Mouse (Mus musculus) liver (tissue): ENCODE results near the gene Rps9.
A peak's percentile ranks its signal among the peaks of the same experiment; 100 is the strongest.
"Not testable (repeated sequence)": the region's sequence is repeated elsewhere in the genome, so short reads cannot be mapped to it uniquely, and the experiment has no call there.

ENCODE experiments used
- DNase-seq: peaks from one replicate; pipeline ENCODE4 v3.0.0-alpha.2; 2020; ENCODE audit warnings: mixed read lengths

The Rps9 gene

GRCm38 (mm10) chr7:3703879-3704441, at the start of gene Rps9:
Gene Rps9, plus strand, starts transcription at chr7:3703993.
- DNase-seq: peak; percentile 95

- DNase-seq: no peak
These were observed 46.8 kb upstream of the Rps9 start for GRCm38 (mm10) chr7:3656966-3657365.

- DNase-seq: no peak
These were observed 45.2 kb upstream of the Rps9 start for GRCm38 (mm10) chr7:3658578-3658977.

- DNase-seq: peak; percentile 34
These were observed 39.1 kb upstream of the Rps9 start for GRCm38 (mm10) chr7:3664524-3665214.

- DNase-seq: peak; percentile 95
These were observed 38.3 kb upstream of the Rps9 start, which contains the start of gene Leng1 for GRCm38 (mm10) chr7:3665215-3666114. Gene Leng1, minus strand, starts transcription at chr7:3665840.

GRCm38 (mm10) chr7:3666921-3667391, 36.8 kb upstream of the Rps9 start:
- peak; percentile 73 for DNase-seq

- peak; percentile 85 for DNase-seq
These were observed 29.1 kb upstream of the Rps9 start for GRCm38 (mm10) chr7:3674507-3675227.

GRCm38 (mm10) chr7:3675228-3675548, 28.6 kb upstream of the Rps9 start:
- no peak for DNase-seq

GRCm38 (mm10) chr7:3676371-3676770, 27.4 kb upstream of the Rps9 start:
- no peak for DNase-seq

GRCm38 (mm10) chr7:3677342-3677741, 26.5 kb upstream of the Rps9 start, which contains the start of gene Tmc4:
Gene Tmc4, minus strand, starts transcription at chr7:3677553.
- DNase-seq: no peak

- DNase-seq: no peak
These were observed 19.8 kb upstream of the Rps9 start for GRCm38 (mm10) chr7:3683908-3684550.

GRCm38 (mm10) chr7:3684698-3685097, 19.1 kb upstream of the Rps9 start:
- DNase-seq: no peak

GRCm38 (mm10) chr7:3685400-3686187, 18.2 kb upstream of the Rps9 start:
- no peak for DNase-seq

- DNase-seq: no peak
These were observed 11.9 kb upstream of the Rps9 start for GRCm38 (mm10) chr7:3691919-3692318.

- DNase-seq: no peak
These were observed 11.3 kb upstream of the Rps9 start, which contains the start of gene Tsen34 for GRCm38 (mm10) chr7:3692382-3692986. Gene Tsen34, plus strand, starts transcription at chr7:3692863.

GRCm38 (mm10) chr7:3692987-3693808, 10.6 kb upstream of the Rps9 start, which contains the start of gene Mboat7:
Gene Mboat7, minus strand, starts transcription at chr7:3693523.
- peak; percentile 96 for DNase-seq

GRCm38 (mm10) chr7:3693809-3694075, 10.1 kb upstream of the Rps9 start:
- DNase-seq: no peak

GRCm38 (mm10) chr7:3694076-3694948, 9.5 kb upstream of the Rps9 start:
- DNase-seq: peak; percentile 72

GRCm38 (mm10) chr7:3694949-3695305, 8.9 kb upstream of the Rps9 start:
- not testable (repeated sequence) for DNase-seq
